Mouse (Mus musculus): ENCODE data around the gene Xpnpep2. TPM values are rescaled to one million over a fixed set of nuclear protein-coding genes. Genes with fewer than 3 reads are reported as not detected.

Gene Xpnpep2
- polyA plus RNA-seq, 1 experiment from 2014 or later = 1.2 TPM

GRCm38 (mm10) chrX:48170368-48170767, 61.8 kb downstream of the Xpnpep2 start:
- no peak overlapping the region for H3K27ac ChIP-seq (ENCODE audit: low read length)
- no peak for ATAC-seq (ENCODE audit: insufficient number of reproducible peaks, insufficient read depth, low FRiP score, low read depth)
- H3K4me1 ChIP-seq (ENCODE audit: control insufficient read depth, insufficient read depth, low read length) = no peaks in the 10 kb centered on the region
- no peak overlapping the region for H3K4me3 ChIP-seq (ENCODE audit: low read depth, low read length)
- H3K27me3 ChIP-seq (ENCODE audit: control insufficient read depth, insufficient read depth, low read length) = no peaks in the 10 kb centered on the region
- 47% methylated on average over 1 of the region's 1 CpGs for WGBS
- no peak overlapping the region for H3K4me2 ChIP-seq (replicated peaks; ENCODE audit: low read depth, low read length)
- no peaks in the 10 kb centered on the region for H3K9me3 ChIP-seq (ENCODE audit: control insufficient read depth, low read depth, low read length)
- no peaks in the 10 kb centered on the region for H3K36me3 ChIP-seq (ENCODE audit: control insufficient read depth, insufficient read depth, low read length)
- no peak overlapping the region for H3K9ac ChIP-seq (replicated peaks; ENCODE audit: low read depth, low read length)

DNA sequence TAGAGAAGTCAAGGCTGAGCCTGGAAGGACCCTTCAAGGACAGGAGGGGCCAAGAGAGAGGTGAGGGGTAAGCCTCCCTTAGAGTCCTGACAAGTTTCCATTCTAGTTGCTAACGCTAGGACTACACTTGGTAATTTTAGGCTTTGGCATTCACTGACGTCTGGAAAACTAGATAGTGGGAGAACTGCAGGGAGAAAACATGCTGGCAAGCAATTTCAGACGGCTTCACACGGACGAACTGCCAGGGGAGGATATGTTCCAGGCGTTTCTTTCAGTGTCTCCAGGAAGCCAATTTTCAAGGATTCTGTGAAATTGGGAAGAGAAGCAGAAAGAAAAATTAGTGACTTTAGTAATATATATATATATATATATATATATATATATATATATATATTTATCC, 73.3 kb downstream of the Xpnpep2 start:
- no peak for ATAC-seq (ENCODE audit: insufficient number of reproducible peaks, insufficient read depth, low FRiP score, low read depth)
- no peak overlapping the region for H3K9ac ChIP-seq (replicated peaks; ENCODE audit: low read depth, low read length)
- H3K27me3 ChIP-seq (ENCODE audit: control insufficient read depth, insufficient read depth, low read length) = no peaks in the 10 kb centered on the region
- H3K4me3 ChIP-seq (ENCODE audit: low read depth, low read length) = no peak overlapping the region
- 82% methylated on average over 6 of the region's 6 CpGs for WGBS
- H3K9me3 ChIP-seq (ENCODE audit: control insufficient read depth, low read depth, low read length) = no peaks in the 10 kb centered on the region
- H3K36me3 ChIP-seq (ENCODE audit: control insufficient read depth, insufficient read depth, low read length) = no peaks in the 10 kb centered on the region
- no peaks in the 10 kb centered on the region for H3K4me1 ChIP-seq (ENCODE audit: control insufficient read depth, insufficient read depth, low read length)
- no peak overlapping the region for H3K27ac ChIP-seq (ENCODE audit: low read length)
- no peak overlapping the region for H3K4me2 ChIP-seq (replicated peaks; ENCODE audit: low read depth, low read length)

DNA sequence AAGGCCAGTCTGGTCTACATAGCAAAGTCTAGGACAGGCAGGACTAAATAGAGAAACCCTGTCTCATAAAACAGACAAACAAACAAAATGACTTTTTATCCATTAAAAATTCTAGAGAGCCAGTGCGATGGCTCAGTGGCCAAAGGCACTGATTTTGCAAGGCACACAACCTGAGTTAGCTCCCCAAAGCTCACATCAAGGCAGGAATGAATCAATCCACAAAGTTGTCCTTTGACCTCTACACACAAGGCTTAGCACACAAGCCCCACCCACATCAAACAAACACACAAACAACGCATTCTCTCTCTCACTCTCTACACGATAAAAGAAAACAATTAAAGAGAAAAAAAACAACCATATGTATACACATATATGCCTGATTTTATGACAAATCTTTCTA, 76.2 kb downstream of the Xpnpep2 start:
- no peak overlapping the region for H3K27ac ChIP-seq (ENCODE audit: low read length)
- no peak overlapping the region for H3K4me2 ChIP-seq (replicated peaks; ENCODE audit: low read depth, low read length)
- no peaks in the 10 kb centered on the region for H3K4me1 ChIP-seq (ENCODE audit: control insufficient read depth, insufficient read depth, low read length)
- H3K9me3 ChIP-seq (ENCODE audit: control insufficient read depth, low read depth, low read length) = no peaks in the 10 kb centered on the region
- no peak overlapping the region for H3K4me3 ChIP-seq (ENCODE audit: low read depth, low read length)
- H3K36me3 ChIP-seq (ENCODE audit: control insufficient read depth, insufficient read depth, low read length) = no peaks in the 10 kb centered on the region
- H3K9ac ChIP-seq (replicated peaks; ENCODE audit: low read depth, low read length) = no peak overlapping the region
- ATAC-seq (ENCODE audit: insufficient number of reproducible peaks, insufficient read depth, low FRiP score, low read depth) = no peak
- 68% methylated on average over 3 of the region's 3 CpGs for whole genome bisulfite sequencing
- H3K27me3 ChIP-seq (ENCODE audit: control insufficient read depth, insufficient read depth, low read length) = no peaks in the 10 kb centered on the region

Other genes with a start within 250 kb of the Xpnpep2 start
- gene Smarca1, start 215.8 kb upstream of the Xpnpep2 start, polyA plus RNA-seq (2014; fragmentation: Nextera tagmentation; extraction: Ambion mirVana) = 39.4 and 44.7 TPM in 2 replicates
- 29.5 and 32.6 TPM in 2 replicates for gene Ocrl, start 196.3 kb upstream of the Xpnpep2 start, polyA plus RNA-seq (2014; fragmentation: Nextera tagmentation; extraction: Ambion mirVana)
- gene Apln, start 73.9 kb upstream of the Xpnpep2 start, polyA plus RNA-seq (2014; fragmentation: Nextera tagmentation; extraction: Ambion mirVana) = 4.3 and 5.1 TPM in 2 replicates
- gene Sash3, start 37.7 kb downstream of the Xpnpep2 start, polyA plus RNA-seq (2014; fragmentation: Nextera tagmentation; extraction: Ambion mirVana) = 2.5 and 3.3 TPM in 2 replicates
- gene Zdhhc9, start 100.2 kb downstream of the Xpnpep2 start, polyA plus RNA-seq (2014; fragmentation: Nextera tagmentation; extraction: Ambion mirVana) = 7.1 and 8.2 TPM in 2 replicates
- 16.3 and 20.1 TPM in 2 replicates for gene Utp14a, start 148.1 kb downstream of the Xpnpep2 start, polyA plus RNA-seq (2014; fragmentation: Nextera tagmentation; extraction: Ambion mirVana)
- 8.0 and 9.3 TPM in 2 replicates for gene Bcorl1, start 232.6 kb downstream of the Xpnpep2 start, polyA plus RNA-seq (2014; fragmentation: Nextera tagmentation; extraction: Ambion mirVana)

Measured in stomach, embryonic 14.5 days (tissue).